Mouse (Mus musculus) neural tube, embryonic 10.5 days (tissue): ENCODE measurements at regions not wholly inside any gene's neighbourhood (a gene's known extent, or its start where the extent isn't known, plus 50 kb on each side); places are given as distances from the start of the nearest gene placed in this dataset.

Experiments
- DNase-seq: peaks from one replicate; pipeline ENCODE4 v3.0.0-alpha.2; 2017; ENCODE audit warnings: low spot score; ENCODE audit errors: extremely low spot score

GRCm38 (mm10) chr2:12033518-12034322 lies 256.0 kb downstream of the Ankrd16 start:
- DNase-seq: no peak

GRCm38 (mm10) chr2:12034323-12034585 lies 256.6 kb downstream of the Ankrd16 start:
- no peak for DNase-seq

- no peak for DNase-seq
These were observed 252.3 kb downstream of the Itga8 start for GRCm38 (mm10) chr2:12049386-12049785.

- DNase-seq: no peak
These were observed 251.8 kb downstream of the Itga8 start for GRCm38 (mm10) chr2:12049972-12050371.

- no peak for DNase-seq
These were observed 248.1 kb downstream of the Itga8 start for GRCm38 (mm10) chr2:12053404-12054164.

GRCm38 (mm10) chr2:12054165-12054500 lies 247.6 kb downstream of the Itga8 start:
- no peak for DNase-seq
